Mouse (Mus musculus) mature B cell (primary cell): Measurements from ENCODE around the gene Ano9.

ENCODE experiments used
- in situ Hi-C: fragments of 300-500 bp; cut with MboI; formaldehyde crosslinking; loops from 2 replicates; pipeline ENCODE4 v1.14.3; 2019

Gene Ano9

GRCm38 (mm10) chr7:141062525-141062924 lies 55.1 kb downstream of the Ano9 start:
- in situ Hi-C loops, result no loop called here

- in situ Hi-C loops, result no loop called here
Observed at GRCm38 (mm10) chr7:141061269-141061692, 56.3 kb downstream of the Ano9 start.

GRCm38 (mm10) chr7:141060426-141061242 lies 57.0 kb downstream of the Ano9 start, which contains the start of gene B4galnt4:
Gene B4galnt4, plus strand, starts transcription at chr7:141061104.
- in situ Hi-C loops, result no loop called here

- in situ Hi-C loops, result no loop called here
Observed at GRCm38 (mm10) chr7:141059929-141060328, 57.7 kb downstream of the Ano9 start.

- in situ Hi-C loops, result no loop called here
Observed at GRCm38 (mm10) chr7:141058601-141059341, 58.8 kb downstream of the Ano9 start.

- in situ Hi-C loops, result no loop called here
Observed at GRCm38 (mm10) chr7:141057541-141057940, 60.1 kb downstream of the Ano9 start.

- in situ Hi-C loops, result no loop called here
Observed at GRCm38 (mm10) chr7:141056976-141057375, 60.6 kb downstream of the Ano9 start.

GRCm38 (mm10) chr7:141055785-141056184 lies 61.8 kb downstream of the Ano9 start:
- in situ Hi-C loops, result no loop called here

- in situ Hi-C loops, result loop anchor here (5.0 kb wide), 1 partner anchor 205 kb away; the partner anchor contains the start of genes Odf3 and Scgb1c1
Observed at GRCm38 (mm10) chr7:141052421-141052820, 65.2 kb downstream of the Ano9 start.

- in situ Hi-C loops, result loop anchor here (5.0 kb wide), 1 partner anchor 205 kb away; the partner anchor contains the start of genes Odf3 and Scgb1c1
Observed at GRCm38 (mm10) chr7:141052016-141052415, 65.6 kb downstream of the Ano9 start.
